Mouse (Mus musculus) intestine, embryonic 16.5 days (tissue): ENCODE measurements at regions not wholly inside any gene's neighbourhood (a gene's known extent, or its start where the extent isn't known, plus 50 kb on each side); places are given as distances from the start of the nearest gene placed in this dataset.
"Not testable (repeated sequence)": the region's sequence is repeated elsewhere in the genome, so short reads cannot be mapped to it uniquely, and the experiment has no call there.

Source experiments
- ATAC-seq: fragments of 200-750 bp; cut with Nextera tagmentation; 2 replicates; pipeline ENCODE4 v1.8.0; 2017; ENCODE audit warnings: moderate TSS enrichment, moderate library complexity
- H3K27ac ChIP-seq: fragments of 300-500 bp; sonication (generic); 2 replicates; pipeline ENCODE4 v1.5.1; 2014; ENCODE audit warnings: mild to moderate bottlenecking, low read length
- H3K27me3 ChIP-seq: fragments of 300-500 bp; sonication (generic); replicated peaks from 2 replicates; pipeline ENCODE4 v1.6.1; 2014; ENCODE audit warnings: low read length, control low read depth, mixed read lengths; ENCODE audit not compliant: control insufficient read depth, insufficient read depth
- H3K36me3 ChIP-seq: fragments of 300-500 bp; sonication (generic); 2 replicates; pipeline ENCODE4 v1.6.1; 2014; ENCODE audit warnings: low read length, control low read depth; ENCODE audit not compliant: control insufficient read depth, insufficient read depth
- H3K4me1 ChIP-seq: fragments of 300-500 bp; sonication (generic); 2 replicates; pipeline ENCODE4 v1.6.1; 2014; ENCODE audit warnings: low read length, control low read depth, mixed read lengths; ENCODE audit not compliant: control insufficient read depth, insufficient read depth
- H3K4me2 ChIP-seq: fragments of 300-500 bp; sonication (generic); 2 replicates; pipeline ENCODE4 v1.6.1; 2014; ENCODE audit warnings: low read depth, low read length, control low read depth
- H3K4me3 ChIP-seq: fragments of 300-500 bp; sonication (generic); 2 replicates; pipeline ENCODE4 v1.5.1; 2014; ENCODE audit warnings: mild to moderate bottlenecking, low read length
- H3K9ac ChIP-seq: fragments of 300-500 bp; sonication (generic); 2 replicates; pipeline ENCODE4 v1.6.1; 2014; ENCODE audit warnings: low read depth, low read length
- H3K9me3 ChIP-seq: fragments of 300-500 bp; sonication (generic); 2 replicates; pipeline ENCODE4 v1.6.1; 2016; ENCODE audit warnings: low read length, control low read depth; ENCODE audit not compliant: control insufficient read depth
- WGBS: fragments of 180-500 bp; shearing (Covaris S2); extraction: QIAGEN DNeasy Blood & Tissue Kit; methylation state at CpG from one replicate; pipeline ENCODE4 v1.1.7; 2014; 5-methylcytosine and 5-hydroxymethylcytosine counted together

DNA sequence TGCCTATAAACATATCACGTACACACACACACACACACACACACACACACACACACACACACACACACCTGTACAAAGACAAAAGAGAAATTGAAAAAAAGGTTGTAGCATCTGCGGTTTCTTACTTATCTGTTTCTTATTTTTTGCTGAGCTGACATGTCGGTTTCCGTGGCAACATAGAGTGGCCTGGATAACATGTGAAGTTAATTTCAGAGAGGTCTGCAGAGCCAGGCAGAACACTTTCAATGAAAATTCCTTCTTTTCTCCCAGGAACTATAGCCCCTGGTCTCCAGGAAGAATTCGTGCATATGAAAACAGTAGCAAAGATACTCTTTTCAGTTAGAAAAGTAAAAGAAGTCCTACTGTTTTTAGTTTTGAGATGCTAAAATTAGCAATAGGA lies 213.4 kb downstream of the Trib2 start:
- Histone ChIP-seq H3K4me2 (no peak overlapping the region), H3K27me3 (no peaks in the 10 kb centered on the region), H3K27ac (no peak overlapping the region), H3K9ac (no peak overlapping the region), H3K4me1 (no peaks in the 10 kb centered on the region), H3K36me3 (no peaks in the 10 kb centered on the region), H3K9me3 (no peaks in the 10 kb centered on the region), H3K4me3 (no peak overlapping the region)
- 62% methylated on average over 5 of the region's 5 CpGs for WGBS
- no peak for ATAC-seq

DNA sequence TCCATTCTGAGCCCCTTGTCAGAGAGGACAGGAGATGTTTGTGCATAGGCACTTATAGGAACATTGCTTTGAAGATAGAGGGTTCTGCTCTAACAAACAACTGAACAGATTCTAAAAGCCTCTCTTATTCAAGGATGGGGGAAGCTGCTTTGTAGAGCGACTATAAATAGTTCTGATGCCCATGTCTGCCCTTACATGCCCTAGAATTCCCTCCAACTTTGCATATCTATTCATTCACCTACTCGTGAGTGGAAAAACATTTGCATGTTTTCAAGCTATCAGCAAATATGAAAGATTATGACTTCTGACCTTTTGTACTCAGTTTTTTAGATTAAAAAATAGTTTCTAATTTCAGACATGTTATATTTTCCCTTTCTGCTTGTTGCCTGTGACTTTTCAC lies 222.0 kb downstream of the Trib2 start:
- Histone ChIP-seq H3K27me3 (no peaks in the 10 kb centered on the region), H3K36me3 (no peaks in the 10 kb centered on the region), H3K9ac (no peak overlapping the region), H3K27ac (no peak overlapping the region), H3K9me3 (no peaks in the 10 kb centered on the region), H3K4me3 (no peak overlapping the region), H3K4me2 (no peak overlapping the region), H3K4me1 (no peaks in the 10 kb centered on the region)
- WGBS = 61% methylated on average over 2 of the region's 2 CpGs
- no peak for ATAC-seq

DNA sequence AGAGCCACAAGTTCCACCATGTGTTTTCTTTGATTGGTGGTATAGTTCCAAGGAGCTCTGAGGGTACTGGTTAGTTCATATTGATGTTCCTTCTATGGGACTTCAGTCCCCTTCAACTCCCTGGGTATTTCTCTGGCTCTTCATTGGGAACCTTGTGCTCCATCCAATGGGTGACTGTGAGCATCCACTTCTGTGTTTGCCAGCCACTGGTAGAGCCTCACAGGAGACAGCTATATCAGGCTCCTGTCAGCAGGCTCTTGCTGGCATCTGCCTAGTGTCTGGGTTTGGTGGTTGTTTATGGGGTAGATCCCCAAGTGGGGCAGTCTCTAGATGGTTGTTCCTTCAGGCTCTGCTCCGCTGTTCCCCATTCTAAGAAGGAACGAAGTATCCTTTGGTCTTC lies 228.9 kb downstream of the Trib2 start:
- not testable (repeated sequence) for H3K4me1 ChIP-seq, H3K4me3 ChIP-seq, H3K9me3 ChIP-seq, H3K36me3 ChIP-seq, H3K27ac ChIP-seq, H3K9ac ChIP-seq, H3K27me3 ChIP-seq, ATAC-seq, H3K4me2 ChIP-seq
- 94% methylated on average over 2 of the region's 2 CpGs for WGBS

DNA sequence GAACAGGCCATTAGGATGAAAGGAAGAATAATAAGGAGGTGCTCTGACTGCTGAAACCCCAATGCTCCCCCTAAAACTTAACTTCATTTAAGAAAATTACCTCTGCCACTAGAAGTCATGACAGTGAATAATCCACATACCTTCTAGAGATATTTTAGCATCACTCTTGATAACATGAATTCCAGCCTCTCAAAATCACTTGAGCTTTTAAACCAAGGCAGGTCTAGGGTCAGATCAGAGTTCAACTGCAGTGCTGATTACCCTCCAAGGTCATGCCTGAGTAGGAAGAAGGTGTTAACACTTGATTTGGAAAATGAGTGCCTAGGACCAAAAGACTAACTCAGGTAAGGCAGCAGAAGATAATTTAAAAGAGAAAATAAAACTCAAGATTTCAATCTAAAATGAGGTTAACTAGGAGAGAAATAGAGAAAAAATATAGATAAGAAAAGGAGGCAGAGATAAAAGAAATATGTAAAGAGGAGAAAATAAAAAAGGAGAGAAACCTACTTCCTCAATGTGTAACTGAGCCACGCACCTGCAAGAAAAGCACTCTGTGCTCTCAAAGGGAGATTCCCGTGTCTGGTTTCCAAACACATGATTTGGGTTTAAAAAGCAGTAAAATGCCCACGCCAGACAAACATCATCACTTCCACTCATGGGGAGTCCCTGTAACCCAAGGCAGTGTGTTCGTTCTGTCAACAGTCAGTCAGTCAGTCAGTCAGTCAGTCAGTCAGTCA lies 229.8 kb downstream of the Trib2 start:
- H3K9ac ChIP-seq = no peak overlapping the region
- no peaks in the 10 kb centered on the region for H3K4me1 ChIP-seq
- 82% methylated on average over 4 of the region's 4 CpGs for WGBS
- no peaks in the 10 kb centered on the region for H3K9me3 ChIP-seq
- no peak overlapping the region for H3K4me2 ChIP-seq
- no peaks in the 10 kb centered on the region for H3K36me3 ChIP-seq
- H3K27me3 ChIP-seq = no peaks in the 10 kb centered on the region
- H3K4me3 ChIP-seq = no peak overlapping the region
- no peak for ATAC-seq
- no peak overlapping the region for H3K27ac ChIP-seq

DNA sequence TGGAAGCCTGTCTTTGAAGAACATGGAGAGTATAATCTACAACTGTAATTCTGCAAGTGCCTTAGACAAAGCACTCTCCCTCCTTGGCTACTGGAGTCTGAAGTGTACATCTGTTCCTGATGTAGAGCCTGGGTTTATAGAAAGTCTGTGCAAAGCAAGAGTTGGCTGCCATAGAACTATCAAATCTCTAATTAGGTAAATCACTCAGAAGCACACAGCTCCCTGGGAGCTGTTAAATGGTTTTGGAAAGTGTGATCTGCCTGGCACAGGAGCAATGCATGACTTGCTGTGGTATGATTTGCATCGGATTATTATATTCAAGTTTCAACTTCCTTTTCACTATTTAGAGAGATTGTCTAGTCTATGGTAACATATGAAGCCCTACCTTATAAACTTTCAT lies 230.9 kb downstream of the Trib2 start:
- Histone ChIP-seq H3K27me3 (no peaks in the 10 kb centered on the region), H3K9ac (no peak overlapping the region), H3K4me2 (no peak overlapping the region), H3K27ac (no peak overlapping the region), H3K36me3 (no peaks in the 10 kb centered on the region), H3K9me3 (no peaks in the 10 kb centered on the region), H3K4me3 (no peak overlapping the region), H3K4me1 (no peaks in the 10 kb centered on the region)
- ATAC-seq = no peak
- WGBS = 90% methylated on average over 1 of the region's 1 CpGs

DNA sequence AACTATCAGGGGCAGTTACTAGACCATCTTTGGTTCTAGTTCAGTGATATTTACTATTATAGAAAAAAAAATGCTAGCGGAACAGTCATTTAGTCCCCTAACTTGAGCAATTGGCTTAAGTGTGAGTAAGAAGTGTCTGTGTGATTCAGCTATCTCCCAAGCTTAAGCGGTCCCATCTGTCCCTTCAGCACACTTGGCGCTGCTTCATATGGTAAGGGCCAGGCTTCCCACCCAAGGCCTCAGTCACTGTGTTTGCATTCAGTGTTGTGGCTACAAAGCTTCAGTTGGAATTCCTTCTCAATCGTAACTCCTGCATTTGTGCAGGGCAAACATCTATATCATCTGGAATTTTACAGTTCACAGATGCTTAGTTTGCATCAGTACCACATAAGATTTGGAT lies 232.0 kb downstream of the Trib2 start:
- Histone ChIP-seq H3K4me2 (no peak overlapping the region), H3K27me3 (no peaks in the 10 kb centered on the region)
- 88% methylated on average over 4 of the region's 4 CpGs for WGBS

DNA sequence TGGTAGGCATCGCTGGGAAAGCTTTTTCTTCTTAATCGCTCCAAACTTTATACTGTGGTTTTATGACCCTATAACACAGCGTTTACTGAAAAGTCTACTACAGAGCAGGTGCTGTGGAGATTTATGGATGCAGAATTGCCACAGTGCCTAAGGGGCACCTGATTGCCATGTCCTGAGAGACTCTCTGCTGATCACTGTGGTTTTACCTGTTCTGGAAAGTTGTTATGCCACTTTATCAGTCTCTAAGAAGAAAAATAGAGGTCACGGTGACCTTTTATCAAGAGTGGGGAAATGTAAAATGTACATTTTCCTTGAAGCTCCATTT lies 250.0 kb downstream of the Trib2 start:
- Histone ChIP-seq H3K9ac (no peak overlapping the region; the same call in 1 of the 2 replicates), H3K4me2 (no peak overlapping the region), H3K27me3 (no peaks in the 10 kb centered on the region), H3K27ac (peak overlapping the region; percentile 61), H3K4me3 (no peak overlapping the region), H3K4me1 (no peaks in the 10 kb centered on the region; the same call in 1 of the 2 replicates), H3K36me3 (no peaks in the 10 kb centered on the region), H3K9me3 (no peaks in the 10 kb centered on the region)
- WGBS = 38% methylated on average over 4 of the region's 4 CpGs
- ATAC-seq = peak; percentile 68; the same call in 1 of the 2 replicates

More for the DNA sequence above, 232.0 kb downstream of the Trib2 start:
- H3K4me1 ChIP-seq = no peaks in the 10 kb centered on the region
- no peaks in the 10 kb centered on the region for H3K36me3 ChIP-seq
- H3K9me3 ChIP-seq = no peaks in the 10 kb centered on the region
- no peak overlapping the region for H3K9ac ChIP-seq
- ATAC-seq = no peak
- no peak overlapping the region for H3K27ac ChIP-seq
- H3K4me3 ChIP-seq = no peak overlapping the region

DNA sequence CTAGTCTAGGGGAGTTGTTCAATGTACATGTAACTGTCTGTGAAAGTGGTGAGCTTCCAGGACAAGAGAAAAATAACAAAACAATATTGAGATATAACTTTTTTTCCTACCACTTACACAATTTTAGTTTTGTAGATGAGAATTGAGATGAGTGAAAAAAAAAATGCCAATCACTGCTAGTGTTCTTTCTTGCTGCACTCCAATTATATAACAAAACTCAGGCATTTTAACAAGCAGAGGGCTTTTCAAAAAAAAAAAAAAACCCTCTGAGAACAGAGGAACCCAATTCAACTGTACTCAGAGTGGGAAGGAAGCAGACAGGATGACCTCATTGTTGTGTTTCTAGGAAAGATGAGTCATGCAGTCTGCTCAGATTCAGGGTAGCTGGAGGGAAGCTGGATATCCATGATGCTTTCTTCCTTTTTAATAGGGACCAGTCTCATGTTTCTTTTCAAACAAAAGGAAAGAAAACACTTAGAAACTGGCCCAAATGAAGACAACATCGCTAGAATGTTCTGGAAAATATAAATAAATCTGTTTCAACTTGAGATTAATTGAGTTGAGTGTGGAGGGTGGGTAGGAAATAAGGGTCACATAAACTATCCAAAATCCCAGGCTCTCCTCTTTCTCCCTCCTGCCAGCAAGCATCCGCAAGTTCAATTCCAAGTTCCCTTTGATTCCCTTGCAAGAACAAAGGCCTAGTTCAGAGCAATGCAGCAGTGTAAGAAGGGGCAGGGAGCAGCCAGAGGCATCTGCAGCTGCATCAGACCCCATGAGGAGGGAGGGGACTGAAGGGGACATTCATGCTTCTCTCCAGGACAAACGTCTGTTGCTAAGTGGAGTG lies 250.6 kb downstream of the Trib2 start:
- H3K4me2 ChIP-seq = no peak overlapping the region
- WGBS = 23% methylated on average over 3 of the region's 3 CpGs
- no peak overlapping the region for H3K4me3 ChIP-seq
- H3K4me1 ChIP-seq = no peaks in the 10 kb centered on the region; the same call in 1 of the 2 replicates
- H3K9me3 ChIP-seq = no peaks in the 10 kb centered on the region
- no peaks in the 10 kb centered on the region for H3K27me3 ChIP-seq
- peak; percentile 92 for ATAC-seq
- H3K36me3 ChIP-seq = no peaks in the 10 kb centered on the region
- H3K9ac ChIP-seq = no peak overlapping the region; the same call in 1 of the 2 replicates
- peak overlapping the region; percentile 61 for H3K27ac ChIP-seq

DNA sequence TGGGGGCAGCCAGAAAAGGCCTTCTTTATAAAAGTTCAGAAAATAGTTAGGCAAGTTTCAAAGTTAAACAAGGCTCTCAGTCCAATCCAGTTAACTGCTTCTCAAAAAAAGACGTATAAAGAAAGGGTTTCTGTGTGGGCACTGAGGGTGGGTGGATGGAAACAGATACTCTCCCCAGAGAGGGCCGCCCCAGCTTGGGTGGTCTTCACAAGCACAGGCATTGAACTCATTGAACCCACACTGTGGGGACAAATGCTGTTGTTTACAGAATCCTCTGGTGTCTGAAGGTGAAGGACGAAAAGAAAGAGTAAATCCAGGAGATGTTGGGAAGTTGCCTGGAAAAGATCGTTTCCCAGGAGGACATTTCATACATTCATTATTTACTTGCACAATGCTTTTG lies 253.9 kb downstream of the Trib2 start:
- Histone ChIP-seq H3K4me1 (no peaks in the 10 kb centered on the region; the same call in 1 of the 2 replicates), H3K9me3 (no peaks in the 10 kb centered on the region), H3K4me3 (no peak overlapping the region), H3K9ac (no peak overlapping the region), H3K4me2 (no peak overlapping the region), H3K27me3 (no peaks in the 10 kb centered on the region), H3K27ac (no peak overlapping the region), H3K36me3 (no peaks in the 10 kb centered on the region)
- ATAC-seq = no peak
- WGBS = 40% methylated on average over 4 of the region's 4 CpGs
